Mouse (Mus musculus) testis, adult 2 months (tissue): ENCODE measurements around the gene Tectb. TPM values are rescaled to one million over a fixed set of nuclear protein-coding genes. Genes with fewer than 3 reads are reported as not detected.

Source experiments
- H3K27ac ChIP-seq: fragments of 200-500 bp; 2 replicates; pipeline ENCODE4 v1.5.1; 2012; ENCODE audit warnings: low read depth, low read length; ENCODE audit not compliant: control insufficient read depth, insufficient read depth
- H3K27me3 ChIP-seq: fragments of 200-500 bp; 2 replicates; pipeline ENCODE4 v1.6.1; 2012; ENCODE audit warnings: mild to moderate bottlenecking, low read length, moderate library complexity; ENCODE audit not compliant: control insufficient read depth, insufficient read depth
- H3K36me3 ChIP-seq: fragments of 200-500 bp; 2 replicates; pipeline ENCODE4 v1.6.1; 2012; ENCODE audit warnings: mild to moderate bottlenecking, low read length; ENCODE audit not compliant: control insufficient read depth, insufficient read depth
- H3K4me1 ChIP-seq: fragments of 200-500 bp; 2 replicates; pipeline ENCODE4 v1.6.1; 2012; ENCODE audit warnings: low read length; ENCODE audit not compliant: control insufficient read depth, insufficient read depth
- H3K4me3 ChIP-seq: fragments of 200-500 bp; 2 replicates; pipeline ENCODE4 v1.5.1; 2012; ENCODE audit warnings: low read depth, mild to moderate bottlenecking, low read length, moderate library complexity, mixed read lengths; ENCODE audit not compliant: control insufficient read depth
- CTCF ChIP-seq: fragments of 200-500 bp; IDR thresholded peaks from 2 replicates; pipeline ENCODE4 v1.5.1; 2012; ENCODE audit warnings: low read depth, mild to moderate bottlenecking, inconsistent platforms, low read length, moderate library complexity; ENCODE audit not compliant: control insufficient read depth, insufficient read depth, insufficient replicate concordance
- POLR2A ChIP-seq: fragments of 200-500 bp; IDR thresholded peaks from 2 replicates; pipeline ENCODE4 v1.6.1; 2012; ENCODE audit warnings: low read depth, mild to moderate bottlenecking, inconsistent platforms, low read length, moderate library complexity; ENCODE audit not compliant: control insufficient read depth
- polyA plus RNA-seq: library from polyadenylated mRNA; depleted of rRNA; stranded (reverse); fragments of >200 nt; gene quantifications from 2 replicates; pipeline ENCODE4 v1.2.3, GENCODE M21; 2012; rRNA removed

Gene Tectb
- polyA plus RNA-seq, 1 experiment, result 0.30 TPM

DNA sequence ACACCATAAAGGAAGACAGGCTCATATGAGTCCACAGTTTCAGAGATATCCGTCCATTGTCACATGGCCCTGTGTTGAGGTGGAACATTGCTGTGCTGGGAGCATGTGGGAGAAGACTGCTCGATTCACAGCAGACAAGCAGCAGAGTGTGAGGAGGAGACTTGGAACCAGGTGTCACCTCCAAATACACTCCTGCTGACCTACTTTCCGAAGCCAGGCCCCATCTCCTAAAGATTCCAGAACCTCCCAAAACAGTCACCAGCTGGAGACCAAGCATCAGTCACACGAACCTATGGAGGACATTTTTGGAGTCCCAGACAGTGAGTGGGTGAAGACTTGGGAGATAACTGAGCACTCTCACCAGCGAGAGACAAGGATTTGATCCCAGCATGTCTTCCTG is 56.0 kb downstream of the Tectb start:
- Histone ChIP-seq H3K27me3 (no peaks in the 10 kb centered on the region), H3K36me3 (no peaks in the 10 kb centered on the region), H3K4me1 (peaks cover 2% of the 10 kb centered on the region), H3K27ac (no peak overlapping the region), H3K4me3 (no peak overlapping the region)
- TF ChIP-seq POLR2A, result no peak
- TF ChIP-seq CTCF, result no peak

DNA sequence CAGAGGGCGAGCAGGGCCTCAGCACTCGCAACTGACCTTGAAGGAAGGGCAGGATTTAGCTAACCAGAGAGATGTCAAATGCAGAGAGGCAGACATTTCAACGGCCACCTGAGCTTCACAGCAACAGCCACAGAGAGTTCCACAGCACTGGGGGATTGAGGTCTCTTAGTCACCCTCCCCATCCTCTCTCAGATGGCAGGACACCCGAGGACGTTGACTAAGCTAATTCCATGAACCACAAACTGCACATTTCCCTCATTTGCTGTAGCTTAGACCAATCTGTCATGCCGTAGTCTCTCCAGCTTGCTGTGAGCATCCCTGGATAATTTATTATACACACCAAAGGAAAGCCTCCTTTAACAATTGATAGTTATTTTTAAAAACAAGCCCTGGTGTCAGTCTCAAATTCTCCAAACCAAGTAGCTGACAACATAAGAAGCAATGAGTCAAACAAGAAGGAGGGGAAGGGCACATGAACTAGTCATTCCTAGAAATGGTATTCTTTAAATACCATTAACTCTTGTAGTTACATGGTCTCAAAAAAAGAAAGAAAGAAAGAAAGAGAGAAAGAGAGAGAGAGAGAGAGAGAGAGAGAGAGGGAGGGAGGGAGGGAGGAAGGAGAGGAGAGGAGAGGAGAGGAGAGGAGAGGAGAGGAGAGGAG is 59.4 kb downstream of the Tectb start:
- H3K27me3 ChIP-seq, result no peaks in the 10 kb centered on the region
- no peaks in the 10 kb centered on the region for H3K36me3 ChIP-seq
- no peak for TF ChIP-seq POLR2A
- TF ChIP-seq CTCF, result no peak
- H3K27ac ChIP-seq, result no peak overlapping the region
- no peak overlapping the region for H3K4me3 ChIP-seq
- peaks cover 2% of the 10 kb centered on the region for H3K4me1 ChIP-seq

DNA sequence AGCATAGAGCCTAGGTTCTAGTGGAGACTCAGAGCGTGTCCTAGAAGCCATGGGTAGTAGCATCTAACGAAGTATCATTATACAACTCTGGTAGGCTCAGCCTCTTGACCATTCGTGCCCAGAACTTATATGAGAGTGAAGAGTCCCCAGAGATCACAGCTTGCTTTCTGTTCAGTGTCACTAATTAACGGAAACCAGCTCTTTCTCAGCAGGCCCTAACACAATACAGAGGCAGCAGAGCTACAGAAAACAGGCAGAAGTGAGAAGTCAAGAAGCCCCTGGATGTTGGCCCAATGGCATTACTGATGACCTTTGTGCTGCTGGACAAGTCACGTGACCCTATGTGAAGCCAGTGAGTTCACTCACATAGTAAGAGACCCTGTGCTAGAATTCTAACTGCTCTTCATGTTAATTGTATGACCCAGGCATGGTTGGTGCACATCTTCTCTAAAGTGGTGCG is 60.7 kb downstream of the Tectb start, which contains the start of gene Gucy2g:
Gucy2g (minus strand) TSS at position 51 of the 460 bp plus-strand sequence.
- no peak within 1 kb of the TSS for H3K4me3 ChIP-seq

DNA sequence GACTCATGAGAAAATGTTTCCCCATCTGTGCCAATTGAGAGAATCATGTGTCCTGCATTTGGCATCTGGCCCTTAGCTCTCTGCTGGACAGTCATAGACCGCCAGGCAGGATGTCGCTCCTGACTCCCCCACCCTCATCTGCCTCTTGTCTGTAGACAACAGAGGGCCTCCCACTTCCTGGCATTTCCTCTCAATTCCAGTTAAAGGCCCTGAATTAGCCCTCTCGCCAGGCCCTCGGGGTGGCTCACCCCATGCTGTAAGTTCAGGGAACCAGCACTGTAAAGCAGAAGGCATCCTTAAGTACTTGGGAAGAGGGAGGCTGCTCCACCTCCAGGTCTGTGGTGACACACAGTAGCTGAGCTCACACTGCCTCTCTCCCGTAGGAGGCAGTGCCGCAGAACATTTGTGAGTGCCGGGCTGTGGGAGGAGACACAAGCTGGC is 64.3 kb downstream of the Tectb start:
- H3K27ac ChIP-seq, result no peak overlapping the region
- no peak; the same call in 1 of the 2 replicates for TF ChIP-seq CTCF
- TF ChIP-seq POLR2A, result no peak
- H3K4me1 ChIP-seq, result peaks cover 2% of the 10 kb centered on the region
- H3K4me3 ChIP-seq, result no peak overlapping the region
- H3K36me3 ChIP-seq, result no peaks in the 10 kb centered on the region
- H3K27me3 ChIP-seq, result no peaks in the 10 kb centered on the region

More for the DNA sequence above, 60.7 kb downstream of the Tectb start, which contains the start of gene Gucy2g:
- TF ChIP-seq POLR2A (no peak), CTCF (no peak)
- no peaks in the 10 kb centered on the region for H3K36me3 ChIP-seq
- H3K4me1 ChIP-seq, result peaks cover 2% of the 10 kb centered on the region
- no peak within 1 kb of the TSS for H3K27ac ChIP-seq
- no peaks in the 10 kb centered on the region for H3K27me3 ChIP-seq

Other genes starting within 250 kb of the Tectb start
- gene Gpam, start 53.5 kb upstream of the Tectb start, polyA plus RNA-seq, result 8.0 and 9.3 TPM in 2 replicates
- gene Gucy2g, start 60.5 kb downstream of the Tectb start, polyA plus RNA-seq, result 1.9 and 2.1 TPM in 2 replicates
- 6.9 and 7.1 TPM in 2 replicates for gene Acsl5, start 71.2 kb downstream of the Tectb start, polyA plus RNA-seq
- gene Zdhhc6, start 135.3 kb downstream of the Tectb start, polyA plus RNA-seq, result 10.7 and 13.2 TPM in 2 replicates
- 4.7 and 4.9 TPM in 2 replicates for gene Vti1a, start 135.6 kb downstream of the Tectb start, polyA plus RNA-seq